Mouse (Mus musculus) neutrophil, adult 83 days (primary cell): ENCODE measurements around the gene Mup21. TPM values are rescaled to one million over a fixed set of nuclear protein-coding genes. Genes with fewer than 3 reads are reported as not detected.

Source experiments
- total RNA-seq, 2 experiments: library from RNA; stranded (reverse); gene quantifications; one replicate each; pipeline ENCODE4 v1.2.4; 2023

The Mup21 gene
- not detected for total RNA-seq

DNA sequence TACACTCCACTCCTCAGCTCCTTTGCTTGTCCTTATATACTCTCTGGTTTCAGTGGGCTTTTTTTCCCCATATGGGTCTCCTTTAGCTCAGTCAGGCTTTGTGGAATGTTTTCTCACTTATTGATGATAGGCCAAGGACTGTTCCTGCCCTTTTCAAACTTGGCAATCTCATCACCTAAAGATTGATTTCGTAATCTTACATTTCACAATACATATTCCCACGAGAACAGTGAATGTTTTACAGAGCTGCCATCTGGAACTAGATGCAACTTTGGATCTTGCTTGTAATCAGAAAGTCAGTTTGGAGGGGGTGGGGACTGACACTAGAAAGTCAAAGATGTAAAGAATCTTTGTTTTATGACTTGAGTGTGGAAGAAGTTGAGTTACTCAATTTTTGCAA, at the start of gene Mup21:
Mup21 (minus strand) TSS at position 53 of the 400 bp plus-strand sequence.

Other genes with a start within 250 kb of the Mup21 start
- gene Mup20, start 96.7 kb downstream of the Mup21 start, total RNA-seq = not detected
- not detected for gene Mup3, start 63.5 kb downstream of the Mup21 start, total RNA-seq
- gene Zfp37, start 80.2 kb upstream of the Mup21 start, total RNA-seq = not detected
- gene Slc31a2, start 111.7 kb upstream of the Mup21 start, total RNA-seq = 10 to 100 TPM; 54.1 to 57.5 TPM
- 10 to 100 TPM; 79.1 to 90.5 TPM for gene Fkbp15, start 209.7 kb upstream of the Mup21 start, total RNA-seq
- 10 to 100 TPM; 11.5 to 13.3 TPM for gene Slc31a1, start 209.9 kb upstream of the Mup21 start, total RNA-seq